Mouse (Mus musculus): ENCODE data around the gene Obp1a. TPM values are rescaled to one million over a fixed set of nuclear protein-coding genes. Genes with fewer than 3 reads are reported as not detected.

Gene Obp1a
- polyA plus RNA-seq (2014; fragmentation: Illumina TruSeq; extraction: RNeasy Lipid Tissue Mini Kit (QIAGEN cat#74804)) = not detected

GRCm38 (mm10) chrX:78091274-78091673, at the start of gene Obp1a:
Gene Obp1a, minus strand, starts transcription at chrX:78091374.

GRCm38 (mm10) chrX:78125167-78125566, 34.0 kb upstream of the Obp1a start, which contains the start of gene Gm5938:
Gene Gm5938, plus strand, starts transcription at chrX:78125467.

Other genes with a start within 250 kb of the Obp1a start
- not detected for gene Pbsn, start 237.8 kb downstream of the Obp1a start, polyA plus RNA-seq (2014; fragmentation: Illumina TruSeq; extraction: RNeasy Lipid Tissue Mini Kit (QIAGEN cat#74804))
- gene Gm14744, start 226.6 kb downstream of the Obp1a start, polyA plus RNA-seq (2014; fragmentation: Illumina TruSeq; extraction: RNeasy Lipid Tissue Mini Kit (QIAGEN cat#74804)) = not detected
- gene 5430402E10Rik, start 166.3 kb downstream of the Obp1a start, polyA plus RNA-seq (2014; fragmentation: Illumina TruSeq; extraction: RNeasy Lipid Tissue Mini Kit (QIAGEN cat#74804)) = not detected
- not detected for gene Gm5938, start 34.1 kb upstream of the Obp1a start, polyA plus RNA-seq (2014; fragmentation: Illumina TruSeq; extraction: RNeasy Lipid Tissue Mini Kit (QIAGEN cat#74804))
- gene Obp1b, start 95.4 kb upstream of the Obp1a start, polyA plus RNA-seq (2014; fragmentation: Illumina TruSeq; extraction: RNeasy Lipid Tissue Mini Kit (QIAGEN cat#74804)) = not detected
- gene Gm14743, start 154.5 kb upstream of the Obp1a start, polyA plus RNA-seq (2014; fragmentation: Illumina TruSeq; extraction: RNeasy Lipid Tissue Mini Kit (QIAGEN cat#74804)) = not detected